Mouse (Mus musculus) embryonic facial prominence, embryonic 11.5 days (tissue): ENCODE measurements around the gene Pde3a. TPM values are rescaled to one million over a fixed set of nuclear protein-coding genes. Genes with fewer than 3 reads are reported as not detected.

Experiments used
- ATAC-seq: fragments of 200-750 bp; cut with Nextera tagmentation; replicated peaks from 2 replicates; pipeline ENCODE4 v1.8.0; 2017; ENCODE audit warnings: low read depth; ENCODE audit not compliant: insufficient number of reproducible peaks, low FRiP score, low TSS enrichment
- DNase-seq: peaks from one replicate; pipeline ENCODE4 v3.0.0-alpha.2; 2015; ENCODE audit warnings: low spot score
- H3K27ac ChIP-seq: fragments of 300-500 bp; sonication (generic); replicated peaks from 2 replicates; pipeline ENCODE4 v1.5.1; 2014; ENCODE audit warnings: mild to moderate bottlenecking, low read depth, low read length, control low read depth
- H3K27me3 ChIP-seq: fragments of 300-500 bp; sonication (generic); 2 replicates; pipeline ENCODE4 v1.6.1; 2014; ENCODE audit warnings: mild to moderate bottlenecking, low read length, moderate library complexity, mixed read lengths; ENCODE audit not compliant: control insufficient read depth, insufficient read depth
- H3K36me3 ChIP-seq: fragments of 300-500 bp; sonication (generic); replicated peaks from 2 replicates; pipeline ENCODE4 v1.6.1; 2014; ENCODE audit warnings: low read depth, mild to moderate bottlenecking, low read length, moderate library complexity, mixed read lengths; ENCODE audit not compliant: control insufficient read depth, insufficient read depth
- H3K4me1 ChIP-seq: fragments of 300-500 bp; sonication (generic); 2 replicates; pipeline ENCODE4 v1.6.1; 2014; ENCODE audit warnings: low read length, mixed read lengths; ENCODE audit not compliant: control insufficient read depth, insufficient read depth
- H3K4me2 ChIP-seq: fragments of 300-500 bp; sonication (generic); 2 replicates; pipeline ENCODE4 v1.6.1; 2014; ENCODE audit warnings: low read depth, mild to moderate bottlenecking, control low read depth, low read length, moderate library complexity
- H3K4me3 ChIP-seq: fragments of 300-500 bp; sonication (generic); 2 replicates; pipeline ENCODE4 v1.5.1; 2014; ENCODE audit warnings: low read depth, low read length, control low read depth
- H3K9ac ChIP-seq: fragments of 300-500 bp; sonication (generic); replicated peaks from 2 replicates; pipeline ENCODE4 v1.6.1; 2014; ENCODE audit warnings: mild to moderate bottlenecking, control low read depth, low read length
- H3K9me3 ChIP-seq: fragments of 300-500 bp; sonication (generic); replicated peaks from 2 replicates; pipeline ENCODE4 v1.6.1; 2016; ENCODE audit warnings: mild to moderate bottlenecking, low read length, inconsistent platforms, mixed read lengths; ENCODE audit not compliant: control insufficient read depth
- WGBS: fragments of 180-500 bp; shearing (Covaris S2); extraction: QIAGEN DNeasy Blood & Tissue Kit; methylation state at CpG from one replicate; pipeline ENCODE4 v1.1.7; 2014; 5-methylcytosine and 5-hydroxymethylcytosine counted together
- polyA plus RNA-seq: library from polyadenylated mRNA; unstranded; fragments of >200 nt; fragmentation: Nextera tagmentation; extraction: Ambion mirVana; gene quantifications from 2 replicates; pipeline ENCODE4 v1.2.1, GENCODE M21; 2014

Pde3a gene
- polyA plus RNA-seq, 1 experiment from 2014 or later, result 2.8 TPM

DNA sequence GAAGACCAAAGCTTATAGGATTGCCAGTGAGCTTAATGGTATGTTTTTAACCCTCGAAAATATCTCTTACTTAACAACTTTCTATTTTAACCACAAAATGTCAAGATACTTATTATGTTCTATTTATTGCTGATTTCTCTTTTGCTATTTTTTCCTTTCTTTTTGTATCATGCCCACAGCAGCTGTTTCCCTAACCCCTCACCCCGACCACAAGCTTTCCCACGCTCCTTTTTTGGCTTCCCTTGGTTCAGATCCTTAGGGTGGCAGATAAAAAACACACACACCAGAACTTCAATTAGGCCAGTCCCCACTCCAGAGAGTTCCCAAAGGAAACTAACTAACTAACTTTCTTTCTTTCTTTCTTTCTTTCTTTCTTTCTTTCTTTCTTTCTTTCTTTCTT is 46.2 kb downstream of the Pde3a start:
- Histone ChIP-seq H3K27ac (no peak overlapping the region), H3K4me3 (no peak overlapping the region), H3K4me1 (no peaks in the 10 kb centered on the region), H3K9ac (no peak overlapping the region), H3K9me3 (no peaks in the 10 kb centered on the region), H3K36me3 (no peaks in the 10 kb centered on the region), H3K27me3 (no peaks in the 10 kb centered on the region), H3K4me2 (no peak overlapping the region)
- DNase-seq (no peak), ATAC-seq (no peak)
- 77% methylated on average over 3 of the region's 3 CpGs for WGBS

DNA sequence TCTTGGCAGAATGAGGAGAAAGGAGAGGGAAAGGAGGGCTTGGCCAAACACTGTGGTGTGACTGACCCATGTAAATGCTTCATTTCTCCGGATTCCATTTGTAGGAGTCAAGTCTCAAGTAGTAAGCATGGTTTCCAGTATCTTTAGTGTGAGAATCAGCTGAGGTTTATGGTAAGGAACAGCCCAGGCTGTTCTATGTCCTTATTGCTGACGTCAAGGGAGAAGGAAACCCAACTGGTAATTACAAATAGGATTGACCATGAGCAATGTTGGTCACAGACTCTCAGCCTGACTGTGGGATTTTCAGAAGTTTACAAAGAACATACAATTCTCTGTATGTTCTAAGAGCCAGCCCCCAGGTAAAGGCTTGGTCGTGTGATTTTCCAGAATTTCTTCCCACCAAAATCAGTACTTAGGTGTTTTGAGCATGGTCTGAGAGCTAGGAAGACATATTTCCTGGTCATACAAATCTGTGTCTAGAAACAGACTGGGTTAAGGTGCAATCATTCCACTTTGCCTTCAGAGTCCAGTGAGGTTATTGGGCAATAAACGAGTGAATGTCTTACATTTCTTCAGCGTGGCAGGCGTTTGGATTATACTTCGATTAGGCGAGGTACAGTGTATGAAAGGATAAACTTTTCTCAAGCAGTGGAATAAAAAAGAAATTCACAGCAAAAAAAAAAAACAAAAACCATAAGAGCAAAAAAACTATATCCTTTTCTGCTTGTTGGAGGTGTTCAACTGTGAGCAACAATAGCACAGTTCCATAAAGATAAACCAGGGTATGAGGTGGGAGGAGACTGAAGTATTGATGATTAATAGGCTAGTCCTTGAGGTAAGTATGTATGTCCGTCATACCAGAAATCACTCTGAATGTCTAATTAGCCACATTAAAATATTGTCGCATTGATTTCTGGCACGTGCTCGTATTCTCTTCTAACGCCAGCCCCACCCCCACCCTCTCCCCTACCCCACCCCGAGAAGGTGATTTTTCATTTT is 53.0 kb downstream of the Pde3a start:
- Histone ChIP-seq H3K27ac (no peak overlapping the region), H3K4me2 (no peak overlapping the region), H3K36me3 (no peaks in the 10 kb centered on the region), H3K9ac (no peak overlapping the region), H3K4me3 (no peak overlapping the region), H3K9me3 (no peaks in the 10 kb centered on the region), H3K27me3 (no peaks in the 10 kb centered on the region), H3K4me1 (no peaks in the 10 kb centered on the region)
- DNase-seq (no peak), ATAC-seq (no peak)
- WGBS, result 91% methylated on average over 14 of the region's 14 CpGs

DNA sequence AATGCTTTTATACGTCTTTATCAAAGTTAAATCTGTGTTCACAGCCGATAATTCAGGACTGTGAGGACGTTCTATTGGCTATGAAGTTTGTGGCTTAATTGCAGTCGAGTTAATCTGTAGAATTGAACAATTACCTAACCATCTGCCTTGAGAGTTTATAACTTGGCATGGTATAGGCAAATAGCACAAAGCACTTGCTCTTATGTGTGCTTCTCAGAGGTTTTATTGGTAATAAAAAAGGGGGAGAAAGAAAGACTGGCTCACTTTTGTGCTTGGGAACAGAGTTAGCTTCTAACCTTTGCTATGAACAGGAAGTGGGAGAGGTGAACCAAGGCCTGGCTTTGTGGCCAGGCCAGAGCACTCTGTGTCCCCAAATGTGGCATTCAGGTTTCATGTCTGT is 53.8 kb downstream of the Pde3a start:
- Histone ChIP-seq H3K27ac (no peak overlapping the region), H3K36me3 (no peaks in the 10 kb centered on the region), H3K9ac (no peak overlapping the region), H3K27me3 (no peaks in the 10 kb centered on the region), H3K9me3 (no peaks in the 10 kb centered on the region), H3K4me1 (no peaks in the 10 kb centered on the region), H3K4me2 (no peak overlapping the region), H3K4me3 (no peak overlapping the region)
- WGBS, result 86% methylated on average over 4 of the region's 4 CpGs
- no peak for DNase-seq
- no peak for ATAC-seq

DNA sequence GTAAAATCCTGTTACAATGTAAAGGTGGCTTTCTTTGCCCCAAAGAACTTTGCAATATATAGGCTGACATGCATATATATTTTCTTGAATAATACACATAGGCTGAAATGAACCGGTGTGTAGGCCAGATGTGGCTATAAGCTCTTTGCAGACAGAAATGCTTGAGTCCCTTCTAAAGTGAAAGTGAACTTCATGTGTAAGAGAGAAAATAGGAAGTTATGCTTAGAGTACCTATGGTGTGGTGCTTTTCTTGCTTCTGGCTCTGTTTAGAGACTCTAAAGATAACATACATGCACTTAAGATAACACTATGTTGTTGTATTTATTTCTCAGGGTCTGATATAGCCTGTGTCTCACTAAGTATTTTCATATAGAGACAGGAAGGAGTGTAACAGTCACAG is 58.3 kb downstream of the Pde3a start:
- DNase-seq (no peak), ATAC-seq (no peak)
- no peaks in the 10 kb centered on the region for H3K9me3 ChIP-seq
- H3K27ac ChIP-seq, result no peak overlapping the region
- H3K27me3 ChIP-seq, result no peaks in the 10 kb centered on the region
- no peak overlapping the region for H3K4me2 ChIP-seq
- WGBS, result 85% methylated on average over 1 of the region's 1 CpGs
- H3K4me1 ChIP-seq, result no peaks in the 10 kb centered on the region
- no peak overlapping the region for H3K4me3 ChIP-seq
- H3K36me3 ChIP-seq, result no peaks in the 10 kb centered on the region
- no peak overlapping the region for H3K9ac ChIP-seq

DNA sequence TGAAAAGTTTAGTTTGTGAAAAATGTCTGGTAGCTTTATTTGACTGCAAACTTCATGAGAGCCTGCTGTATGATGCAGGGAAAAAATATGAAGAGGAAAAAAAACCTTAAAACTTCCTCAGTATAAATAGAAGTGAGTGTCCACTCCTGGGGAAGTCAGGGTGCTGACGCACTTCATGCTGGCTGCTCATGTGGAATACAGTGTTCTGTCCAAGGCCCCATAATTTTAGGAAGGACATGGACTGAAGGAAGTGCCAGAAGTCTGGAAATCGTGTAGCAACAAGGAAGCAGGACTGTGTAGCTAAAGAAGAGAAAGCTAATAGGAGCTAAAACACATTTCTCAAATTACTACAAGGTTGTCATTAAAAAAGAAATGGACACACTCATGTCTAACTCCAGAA is 59.4 kb downstream of the Pde3a start:
- Histone ChIP-seq H3K27ac (no peak overlapping the region), H3K36me3 (no peaks in the 10 kb centered on the region), H3K4me2 (no peak overlapping the region), H3K9me3 (no peaks in the 10 kb centered on the region), H3K9ac (no peak overlapping the region), H3K4me1 (no peaks in the 10 kb centered on the region), H3K27me3 (no peaks in the 10 kb centered on the region), H3K4me3 (no peak overlapping the region)
- 74% methylated on average over 2 of the region's 2 CpGs for WGBS
- DNase-seq (no peak), ATAC-seq (no peak)

DNA sequence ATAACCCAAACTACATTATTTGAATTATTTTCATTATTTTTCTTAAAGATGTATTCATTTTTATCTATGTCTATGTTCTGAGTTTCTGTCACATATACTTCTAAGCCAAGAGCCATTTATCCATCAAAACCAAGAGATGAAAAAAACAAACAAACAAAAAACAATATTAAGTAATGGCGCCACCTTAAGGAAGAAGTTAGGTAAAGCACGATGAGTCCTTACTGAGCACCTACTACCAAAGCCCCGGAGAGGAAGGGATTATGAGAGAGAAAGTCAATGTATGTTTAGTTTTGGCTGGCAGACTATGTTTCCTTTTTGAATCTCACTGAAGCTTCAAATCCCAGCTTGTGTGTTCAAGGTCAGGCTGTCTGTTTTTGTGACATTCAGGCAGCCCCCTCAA is 60.8 kb downstream of the Pde3a start:
- ATAC-seq, result no peak
- H3K4me1 ChIP-seq, result no peaks in the 10 kb centered on the region
- WGBS, result 34% methylated on average over 3 of the region's 3 CpGs

DNA sequence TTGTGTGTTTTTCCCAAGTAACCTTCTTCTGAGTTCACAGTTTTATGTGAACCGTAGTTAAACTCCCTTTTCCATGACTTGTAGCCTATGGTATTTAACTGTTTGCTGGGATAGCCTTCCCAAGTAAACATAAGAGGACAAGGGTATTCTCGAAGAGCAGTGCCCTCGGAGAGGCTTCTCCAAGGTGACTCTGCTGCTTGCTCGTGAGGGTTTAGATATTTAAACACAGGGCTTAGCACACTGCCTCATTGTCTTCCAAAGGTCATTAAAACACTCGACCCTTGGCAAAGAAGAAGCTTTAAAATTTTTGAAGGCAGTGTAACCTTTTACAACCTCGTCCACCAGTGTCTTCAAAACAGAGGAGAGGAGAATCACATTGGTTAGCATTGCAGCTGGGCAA is 61.3 kb downstream of the Pde3a start:
- Histone ChIP-seq H3K9me3 (no peaks in the 10 kb centered on the region), H3K27me3 (no peaks in the 10 kb centered on the region), H3K4me3 (no peak overlapping the region), H3K4me1 (no peaks in the 10 kb centered on the region), H3K4me2 (no peak overlapping the region), H3K9ac (no peak overlapping the region), H3K36me3 (no peaks in the 10 kb centered on the region), H3K27ac (no peak overlapping the region)
- ATAC-seq, result no peak
- no peak for DNase-seq
- WGBS, result 36% methylated on average over 6 of the region's 6 CpGs

More for the DNA sequence above, 60.8 kb downstream of the Pde3a start:
- Histone ChIP-seq H3K9ac (no peak overlapping the region), H3K4me3 (no peak overlapping the region), H3K9me3 (no peaks in the 10 kb centered on the region), H3K27me3 (no peaks in the 10 kb centered on the region), H3K4me2 (no peak overlapping the region), H3K27ac (no peak overlapping the region), H3K36me3 (no peaks in the 10 kb centered on the region)
- DNase-seq, result no peak

DNA sequence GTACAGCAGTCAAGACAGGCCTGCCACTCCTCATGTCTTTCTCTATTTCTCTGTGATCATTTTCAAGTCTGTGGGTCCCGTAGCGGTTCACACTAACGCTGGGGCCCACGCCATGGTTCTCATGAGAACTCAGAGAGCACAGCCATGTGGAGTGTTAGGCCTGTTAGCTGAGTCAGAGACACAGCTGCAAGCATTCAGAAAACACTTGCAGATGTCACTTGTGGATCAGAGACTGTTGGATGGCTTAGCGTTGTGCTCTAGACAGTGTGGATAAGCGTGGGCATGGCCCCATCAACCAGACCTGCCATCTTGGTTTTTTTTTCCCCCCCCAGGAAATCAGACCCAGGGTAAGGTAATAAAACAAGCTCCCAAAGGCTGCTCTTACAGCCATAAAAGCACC is 62.5 kb downstream of the Pde3a start:
- Histone ChIP-seq H3K9me3 (no peaks in the 10 kb centered on the region), H3K36me3 (no peaks in the 10 kb centered on the region), H3K4me1 (no peaks in the 10 kb centered on the region), H3K4me3 (no peak overlapping the region), H3K4me2 (no peak overlapping the region), H3K27ac (no peak overlapping the region), H3K9ac (no peak overlapping the region), H3K27me3 (no peaks in the 10 kb centered on the region)
- DNase-seq, result no peak
- 78% methylated on average over 6 of the region's 6 CpGs for WGBS
- ATAC-seq, result no peak
